15 mouse cellular contexts compared by ENCODE assay signal in the genomic region with DNA sequence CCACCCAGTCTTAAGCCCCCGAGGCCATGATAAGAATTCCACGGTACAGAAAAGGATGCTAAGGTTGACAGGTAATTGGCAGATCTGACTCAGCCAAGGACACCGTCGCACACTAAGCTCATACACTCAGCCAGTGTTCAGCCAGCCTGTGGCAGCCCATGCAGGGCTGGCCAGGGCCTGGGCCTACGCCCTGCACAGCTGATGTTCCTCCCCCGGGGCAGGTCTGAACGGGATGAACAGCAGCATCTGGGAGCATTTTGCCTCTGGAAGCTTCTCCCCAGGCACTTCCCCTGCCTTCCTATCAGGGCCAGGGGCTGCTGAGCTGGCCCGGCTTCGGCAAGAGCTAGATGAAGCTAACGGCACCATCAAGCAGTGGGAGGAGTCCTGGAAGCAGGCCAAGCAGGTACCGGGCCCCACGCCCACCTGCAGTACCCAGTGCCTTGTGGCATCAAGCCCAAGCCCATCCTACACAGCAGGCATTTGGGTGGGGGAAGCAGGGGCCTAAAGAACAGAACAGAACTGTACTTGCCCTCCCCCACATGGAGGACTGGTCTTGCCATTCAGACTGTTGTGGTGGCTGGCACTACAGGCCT. TPM values are rescaled to one million over a fixed set of nuclear protein-coding genes. Genes with fewer than 3 reads are reported as not detected.
A peak's percentile ranks its signal among the peaks of the same experiment; 100 is the strongest.
DNase-seq lines count a peak whose midpoint lies in the region; ATAC-seq and TF ChIP-seq lines count a peak whose summit lies in the region.
"Had no signal": no experiment of that assay in that cellular context is flagged by ENCODE, and none has a peak within 500 bp of the region (broad histone marks: within the 10 kb centered on the region; RNA-seq: fewer than 3 reads in every experiment).

No protein-coding gene starts in this region.

- intact Hi-C loops in left cerebral cortex, adult 2 months (cut with DNase I), result loop anchor here (2.0 kb wide), 1 partner anchor 27 kb away; the partner anchor contains the start of gene Unk
- intact Hi-C loops in left cerebral cortex, postnatal 10 days (cut with DNase I), result no loop called here

- TF ChIP-seq CTCF in left cerebral cortex, adult 2 months (IDR thresholded peaks at IDR 0.05), result no peak

- no peaks in the 10 kb centered on the region for H3K9me3 ChIP-seq in embryonic facial prominence, embryonic 12.5 days
- H3K9me3 ChIP-seq in embryonic facial prominence, embryonic 10.5 days, result no peaks in the 10 kb centered on the region
- H3K9me3 ChIP-seq: limb, embryonic 10.5 days; lung, embryonic 15.5 days had no signal

- H3K4me3 ChIP-seq in embryonic facial prominence, embryonic 12.5 days, result no peak overlapping the region
- H3K4me3 ChIP-seq in embryonic facial prominence, embryonic 10.5 days, result no peak overlapping the region
- H3K4me3 ChIP-seq in left cerebral cortex, adult 2 months, result no peak overlapping the region
- H3K4me3 ChIP-seq: erythroblast, embryonic 14.5 days; limb, embryonic 10.5 days; lung, embryonic 15.5 days had no signal

- ATAC-seq in embryonic facial prominence, embryonic 12.5 days (ENCODE audit: insufficient number of reproducible peaks, insufficient read depth, low FRiP score, low TSS enrichment), result no peak
- ATAC-seq: forebrain, postnatal 0 days had no signal

- DNase-seq in embryonic facial prominence, embryonic 10.5 days (ENCODE audit: low spot score), result no peak
- DNase-seq in left cerebral cortex, adult 2 months (ENCODE audit: extremely low spot score in 1 of 2, low spot score in 2 of 2), result peak; percentile 59 to 68
- DNase-seq in left cerebral cortex, postnatal 10 days (ENCODE audit: extremely low spot score in 1 of 2, low spot score in 2 of 2), result no peak
- peak; percentile 73 for DNase-seq in testis, postnatal 10 days (ENCODE audit: low spot score)
- no peak for DNase-seq in testis, postnatal 14 days (ENCODE audit: low spot score)
- no peak for DNase-seq in ovary, postnatal 14 days (ENCODE audit: low spot score)
- no peak for DNase-seq in adrenal gland, postnatal 25 days
- DNase-seq: forebrain, postnatal 0 days; gastrocnemius, postnatal 36 days; kidney, adult 9 months; spleen, adult 18-20 months had no signal

- H3K27ac ChIP-seq in embryonic facial prominence, embryonic 12.5 days, result 0 out of 2 replicates have a peak overlapping the region, but pooled peaks have one; percentile 31
- no peak overlapping the region for H3K27ac ChIP-seq in embryonic facial prominence, embryonic 10.5 days (replicated peaks)
- peak overlapping the region; percentile 70 for H3K27ac ChIP-seq in left cerebral cortex, adult 2 months
- H3K27ac ChIP-seq: limb, embryonic 10.5 days; lung, embryonic 15.5 days had no signal

- H3K36me3 ChIP-seq in embryonic facial prominence, embryonic 12.5 days, result peaks cover 99% of the 10 kb centered on the region
- H3K36me3 ChIP-seq in embryonic facial prominence, embryonic 10.5 days (replicated peaks), result peaks cover 100% of the 10 kb centered on the region

- H3K4me1 ChIP-seq in embryonic facial prominence, embryonic 12.5 days, result no peaks in the 10 kb centered on the region
- 0 out of 2 replicates have a peak, but pooled peaks cover 4% of the 10 kb centered on the region for H3K4me1 ChIP-seq in embryonic facial prominence, embryonic 10.5 days
- H3K4me1 ChIP-seq: lung, embryonic 15.5 days had no signal

- H3K27me3 ChIP-seq in embryonic facial prominence, embryonic 12.5 days, result no peaks in the 10 kb centered on the region
- no peaks in the 10 kb centered on the region for H3K27me3 ChIP-seq in embryonic facial prominence, embryonic 10.5 days (replicated peaks; ENCODE audit: low read depth, poor library complexity, severe bottlenecking)
- H3K27me3 ChIP-seq: lung, embryonic 15.5 days had no signal

- no peak overlapping the region for H3K4me2 ChIP-seq in embryonic facial prominence, embryonic 12.5 days (replicated peaks)
- H3K4me2 ChIP-seq: lung, embryonic 15.5 days had no signal

- 72% methylated on average over 12 of the region's 12 CpGs for WGBS in embryonic facial prominence, embryonic 12.5 days
- WGBS in embryonic facial prominence, embryonic 10.5 days, result 83% methylated on average over 12 of the region's 12 CpGs

- H3K9ac ChIP-seq in embryonic facial prominence, embryonic 12.5 days, result no peak overlapping the region
- H3K9ac ChIP-seq: forebrain, postnatal 0 days; lung, embryonic 15.5 days had no signal

RNA-seq across cellular contexts. Expression of gene Unc13d, which starts 19.6 kb away (rescaled TPM):
- 1.3 and 1.8 TPM in 2 replicates for polyA plus RNA-seq in embryonic facial prominence, embryonic 12.5 days (2016; fragmentation: Nextera tagmentation; extraction: Ambion mirVana)
- 2.9 TPM in 2 replicates for polyA plus RNA-seq in embryonic facial prominence, embryonic 10.5 days (2016; fragmentation: Nextera tagmentation; extraction: Ambion mirVana)
- 1 to 10 TPM; 1.5 to 2.0 TPM for total RNA-seq in left cerebral cortex, adult 2 months (2021)
- total RNA-seq in left cerebral cortex, postnatal 10 days (2021), result 1 to 10 TPM in 1 of 2 experiments, under 1 TPM in 1; 0.63 to 1.2 TPM
- 0.24 and 0.79 TPM in 2 replicates for total RNA-seq in adrenal gland, postnatal 25 days (2021)

RNA-seq across cellular contexts. Expression of gene Unk, which starts 28.0 kb away (rescaled TPM):
- 43.6 and 44.1 TPM in 2 replicates for polyA plus RNA-seq in embryonic facial prominence, embryonic 12.5 days (2016; fragmentation: Nextera tagmentation; extraction: Ambion mirVana)
- 49.4 and 50.9 TPM in 2 replicates for polyA plus RNA-seq in embryonic facial prominence, embryonic 10.5 days (2016; fragmentation: Nextera tagmentation; extraction: Ambion mirVana)
- total RNA-seq in left cerebral cortex, adult 2 months (2021), result 10 to 100 TPM; 22.7 to 24.6 TPM
- total RNA-seq in left cerebral cortex, postnatal 10 days (2021), result 10 to 100 TPM; 24.8 to 25.8 TPM
- total RNA-seq in adrenal gland, postnatal 25 days (2021), result 25.8 and 27.4 TPM in 2 replicates

RNA-seq across cellular contexts. Expression of gene Wbp2, which starts 28.7 kb away (rescaled TPM):
- 44.9 and 48.3 TPM in 2 replicates for polyA plus RNA-seq in embryonic facial prominence, embryonic 12.5 days (2016; fragmentation: Nextera tagmentation; extraction: Ambion mirVana)
- 74.2 and 76.8 TPM in 2 replicates for polyA plus RNA-seq in embryonic facial prominence, embryonic 10.5 days (2016; fragmentation: Nextera tagmentation; extraction: Ambion mirVana)
- total RNA-seq in left cerebral cortex, adult 2 months (2021), result 100 to 1,000 TPM; 387 to 414 TPM
- total RNA-seq in left cerebral cortex, postnatal 10 days (2021), result 100 to 1,000 TPM; 229 to 234 TPM
- total RNA-seq in adrenal gland, postnatal 25 days (2021), result 189 and 195 TPM in 2 replicates

RNA-seq across cellular contexts. Expression of gene H3f3b, which starts 30.4 kb away (rescaled TPM):
- 2,246 and 2,293 TPM in 2 replicates for polyA plus RNA-seq in embryonic facial prominence, embryonic 12.5 days (2016; fragmentation: Nextera tagmentation; extraction: Ambion mirVana)
- 1,824 and 1,981 TPM in 2 replicates for polyA plus RNA-seq in embryonic facial prominence, embryonic 10.5 days (2016; fragmentation: Nextera tagmentation; extraction: Ambion mirVana)
- total RNA-seq in left cerebral cortex, adult 2 months (2021), result 100 to 1,000 TPM; 247 to 254 TPM
- total RNA-seq in left cerebral cortex, postnatal 10 days (2021), result 100 to 1,000 TPM; 320 to 336 TPM
- 265 and 377 TPM in 2 replicates for total RNA-seq in adrenal gland, postnatal 25 days (2021)

RNA-seq across cellular contexts. Expression of gene Galk1, which starts 45.6 kb away (rescaled TPM):
- polyA plus RNA-seq in embryonic facial prominence, embryonic 12.5 days (2016; fragmentation: Nextera tagmentation; extraction: Ambion mirVana), result 165 and 169 TPM in 2 replicates
- 212 and 216 TPM in 2 replicates for polyA plus RNA-seq in embryonic facial prominence, embryonic 10.5 days (2016; fragmentation: Nextera tagmentation; extraction: Ambion mirVana)
- total RNA-seq in left cerebral cortex, adult 2 months (2021), result 10 to 100 TPM; 13.3 to 13.9 TPM
- 10 to 100 TPM; 25.6 to 28.1 TPM for total RNA-seq in left cerebral cortex, postnatal 10 days (2021)
- total RNA-seq in adrenal gland, postnatal 25 days (2021), result 31.8 and 49.7 TPM in 2 replicates

Comparison
In these comparisons a context has a peak if more than half of its experiments do, and no peak if none do; other contexts are left out.
1. DNase-seq: peak in left cerebral cortex, adult 2 months (2 of 2) and testis, postnatal 10 days (single experiment); none in embryonic facial prominence, embryonic 10.5 days (single experiment), left cerebral cortex, postnatal 10 days (0 of 2), testis, postnatal 14 days (single experiment), ovary, postnatal 14 days (single experiment) and adrenal gland, postnatal 25 days (single experiment).